Mouse (Mus musculus): ENCODE data around the gene Foxk1. TPM values are rescaled to one million over a fixed set of nuclear protein-coding genes. Genes with fewer than 3 reads are reported as not detected.

Foxk1 gene
- total and polyA plus RNA-seq, 2 experiments from 2014 or later, result 7.1 to 30.0 TPM

DNA sequence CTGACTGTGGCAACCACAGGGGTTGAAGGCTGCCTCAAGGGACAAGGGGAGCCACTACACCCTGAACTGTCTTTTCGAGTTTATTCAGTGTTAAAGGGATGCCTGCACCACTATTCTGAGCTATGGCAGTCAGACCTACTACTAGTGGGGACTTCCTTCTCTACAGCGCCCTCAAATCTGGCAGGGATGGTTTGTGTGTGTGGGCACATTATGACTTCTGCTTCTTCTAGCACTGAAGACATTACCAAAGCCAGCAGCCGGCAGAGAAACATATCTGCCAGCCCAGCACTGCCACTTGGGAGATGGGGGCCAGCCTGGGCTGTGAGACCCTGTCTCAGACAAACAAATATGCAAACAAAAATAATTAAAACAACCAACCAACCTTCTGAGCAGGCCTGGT lies 102.9 kb downstream of the Foxk1 start:
- no peak for ATAC-seq (ENCODE audit: low FRiP score)
- H3K4me1 ChIP-seq (ENCODE audit: insufficient read depth, low read length), result peaks cover 9% of the 10 kb centered on the region
- WGBS, result 84% methylated on average over 3 of the region's 3 CpGs

DNA sequence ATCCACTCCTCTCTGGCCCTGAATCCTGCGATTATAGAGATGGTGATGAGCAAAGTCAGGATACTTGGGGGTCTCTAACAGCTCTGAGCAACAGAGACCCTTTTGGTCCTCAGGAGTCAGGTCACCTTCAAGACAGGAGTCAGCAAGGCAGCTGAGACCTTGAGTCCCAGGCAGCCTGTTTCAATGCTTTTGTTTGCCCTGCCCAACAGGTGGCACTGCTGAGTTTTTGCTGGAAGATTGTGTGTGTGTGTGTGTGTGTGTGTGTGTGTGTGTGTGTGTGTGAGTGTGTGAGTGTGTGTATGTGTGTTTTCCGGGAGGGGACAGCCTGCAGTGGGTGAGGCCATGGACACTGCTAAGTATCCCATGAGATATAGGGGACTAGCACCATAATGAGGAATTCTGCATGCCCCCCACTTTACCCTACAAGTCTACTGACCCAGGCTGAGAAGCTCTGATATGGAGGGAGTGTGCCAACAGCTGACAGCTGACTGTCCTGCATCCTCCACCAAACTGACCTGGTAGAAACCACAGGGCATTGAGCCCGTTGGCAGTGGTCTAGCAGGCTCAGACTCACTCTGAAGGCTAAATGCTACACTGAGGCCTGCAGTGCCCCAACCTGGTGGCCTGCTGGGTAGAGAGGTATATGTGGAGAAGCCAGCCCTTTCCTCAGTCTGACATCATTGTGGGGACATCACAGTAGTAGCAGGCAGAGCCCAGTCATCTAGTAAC lies 104.6 kb downstream of the Foxk1 start:
- WGBS, result 76% methylated on average over 3 of the region's 3 CpGs
- ATAC-seq (ENCODE audit: low FRiP score) (no peak), DNase-seq (ENCODE audit: low spot score) (no peak)
- no peaks in the 10 kb centered on the region for H3K27me3 ChIP-seq (ENCODE audit: insufficient read depth, low read length)
- H3K9me3 ChIP-seq (ENCODE audit: low read length), result no peaks in the 10 kb centered on the region
- peak; percentile 58 for TF ChIP-seq CTCF (IDR thresholded peaks at IDR 0.05)
- no peak overlapping the region for H3K4me2 ChIP-seq (ENCODE audit: low read depth, low read length, poor library complexity, severe bottlenecking)
- H3K9ac ChIP-seq (replicated peaks; ENCODE audit: low read length, poor library complexity, severe bottlenecking), result no peak overlapping the region
- H3K36me3 ChIP-seq (ENCODE audit: insufficient read depth, low read length), result peaks cover 9% of the 10 kb centered on the region
- no peak overlapping the region for H3K4me3 ChIP-seq (ENCODE audit: low read depth, low read length)
- peaks cover 15% of the 10 kb centered on the region for H3K4me1 ChIP-seq (ENCODE audit: insufficient read depth, low read length)
- no peak overlapping the region for H3K27ac ChIP-seq (ENCODE audit: low read depth, low read length)

More for the DNA sequence above, 102.9 kb downstream of the Foxk1 start:
- TF ChIP-seq CTCF (IDR thresholded peaks at IDR 0.05), result no peak
- Histone ChIP-seq H3K27me3 (ENCODE audit: insufficient read depth, low read length) (no peaks in the 10 kb centered on the region), H3K4me2 (ENCODE audit: low read depth, low read length, poor library complexity, severe bottlenecking) (no peak overlapping the region), H3K4me3 (ENCODE audit: low read depth, low read length) (no peak overlapping the region), H3K9ac (replicated peaks; ENCODE audit: low read length, poor library complexity, severe bottlenecking) (no peak overlapping the region), H3K27ac (ENCODE audit: low read depth, low read length) (no peak overlapping the region), H3K9me3 (ENCODE audit: low read length) (no peaks in the 10 kb centered on the region), H3K36me3 (ENCODE audit: insufficient read depth, low read length) (peaks cover 14% of the 10 kb centered on the region)
- DNase-seq (ENCODE audit: low spot score), result no peak

DNA sequence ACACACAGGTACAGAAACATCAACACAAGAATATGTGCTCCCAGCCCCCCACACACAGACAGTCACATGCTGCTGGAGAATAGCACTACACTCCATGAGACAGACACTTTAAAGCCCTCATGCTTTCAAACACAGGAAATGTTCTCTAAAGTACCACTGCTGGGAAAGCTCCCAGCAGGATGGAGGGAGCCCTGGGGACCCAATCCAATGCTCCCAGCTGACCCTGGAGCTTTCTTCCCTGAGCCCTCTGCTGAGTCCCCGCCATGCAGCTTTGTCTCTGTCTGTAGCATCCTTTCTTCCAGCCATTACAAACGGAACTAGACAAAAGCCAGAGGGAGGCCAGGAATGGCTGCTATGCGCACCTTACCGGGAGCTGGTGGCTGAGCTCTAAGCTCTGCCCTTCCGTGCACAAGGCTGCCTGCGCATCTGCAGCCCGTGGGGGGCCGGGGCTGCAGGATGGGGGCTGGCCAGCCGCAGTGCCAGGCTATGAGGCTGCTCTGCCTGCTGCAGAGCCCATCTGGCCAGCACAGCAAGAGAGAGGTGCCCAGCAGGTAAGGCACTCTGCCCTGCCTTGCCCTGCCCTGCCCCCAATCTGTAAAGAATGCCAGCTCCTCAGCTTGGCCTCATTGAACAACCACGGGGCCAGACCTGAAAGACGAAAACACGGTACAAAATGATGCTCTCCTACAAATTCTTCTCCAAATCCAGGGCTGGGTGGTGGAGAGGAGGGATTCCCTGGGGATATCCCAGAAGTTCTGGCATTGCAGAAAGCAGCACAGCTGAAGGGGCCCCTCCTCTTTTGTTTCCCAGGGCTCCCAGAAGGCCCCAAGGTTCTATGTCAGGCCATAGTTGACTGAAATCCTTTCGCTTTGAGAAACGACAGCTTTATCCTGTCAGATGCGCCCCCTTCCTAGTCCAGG lies 108.1 kb downstream of the Foxk1 start:
- WGBS, result 4% methylated on average over 15 of the region's 15 CpGs
- Histone ChIP-seq H3K27me3 (ENCODE audit: insufficient read depth, low read length) (no peaks in the 10 kb centered on the region), H3K4me3 (ENCODE audit: low read depth, low read length) (peak overlapping the region; percentile 28), H3K9ac (replicated peaks; ENCODE audit: low read length, poor library complexity, severe bottlenecking) (peak overlapping the region; percentile 57), H3K4me1 (ENCODE audit: insufficient read depth, low read length) (peaks cover 15% of the 10 kb centered on the region), H3K9me3 (ENCODE audit: low read length) (no peaks in the 10 kb centered on the region), H3K36me3 (ENCODE audit: insufficient read depth, low read length) (peaks cover 9% of the 10 kb centered on the region), H3K27ac (ENCODE audit: low read depth, low read length) (peak overlapping the region; percentile 87), H3K4me2 (ENCODE audit: low read depth, low read length, poor library complexity, severe bottlenecking) (peak overlapping the region; percentile 49)
- ATAC-seq (ENCODE audit: low FRiP score) (peak; percentile 55), DNase-seq (ENCODE audit: low spot score) (peak; percentile 49)
- no peak for TF ChIP-seq CTCF (IDR thresholded peaks at IDR 0.05)

DNA sequence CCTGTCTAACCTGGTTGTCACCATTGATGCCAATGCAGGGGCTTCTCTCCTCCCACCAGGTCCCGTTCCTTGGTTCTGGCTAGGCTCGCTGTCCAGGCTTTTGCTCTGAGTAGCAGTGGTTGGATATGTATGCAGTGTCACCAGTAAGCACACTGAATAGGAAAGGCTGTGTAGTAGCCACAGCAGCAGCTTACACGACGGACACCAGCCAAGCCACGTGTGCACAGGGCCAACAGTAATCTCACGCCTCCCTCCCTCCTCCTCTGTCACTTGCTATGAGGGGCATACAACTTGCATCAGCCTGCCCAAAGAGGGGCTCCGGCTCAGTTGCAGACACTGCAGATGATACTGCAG lies 108.7 kb downstream of the Foxk1 start:
- H3K4me2 ChIP-seq (ENCODE audit: low read depth, low read length, poor library complexity, severe bottlenecking), result peak overlapping the region; percentile 49
- TF ChIP-seq CTCF (IDR thresholded peaks at IDR 0.05), result no peak
- H3K27ac ChIP-seq (ENCODE audit: low read depth, low read length), result peak overlapping the region; percentile 87
- DNase-seq (ENCODE audit: low spot score), result peak; percentile 48
- no peaks in the 10 kb centered on the region for H3K27me3 ChIP-seq (ENCODE audit: insufficient read depth, low read length)
- ATAC-seq (ENCODE audit: low FRiP score), result peak; percentile 41
- peaks cover 9% of the 10 kb centered on the region for H3K36me3 ChIP-seq (ENCODE audit: insufficient read depth, low read length)
- no peaks in the 10 kb centered on the region for H3K9me3 ChIP-seq (ENCODE audit: low read length)
- H3K4me3 ChIP-seq (ENCODE audit: low read depth, low read length), result no peak overlapping the region
- WGBS, result 32% methylated on average over 7 of the region's 7 CpGs
- peak overlapping the region; percentile 57 for H3K9ac ChIP-seq (replicated peaks; ENCODE audit: low read length, poor library complexity, severe bottlenecking)
- H3K4me1 ChIP-seq (ENCODE audit: insufficient read depth, low read length), result peaks cover 15% of the 10 kb centered on the region

Other genes with a start within 250 kb of the Foxk1 start
- 11.5 and 15.3 TPM in 2 replicates for gene Ap5z1, start 62.4 kb downstream of the Foxk1 start, total RNA-seq (2014; rRNA removed)
- 6.6 and 7.1 TPM in 2 replicates for gene Ap5z1, start 62.4 kb downstream of the Foxk1 start, polyA plus RNA-seq (2015; fragmentation: Nextera tagmentation; extraction: Ambion mirVana)
- 0.66 and 0.85 TPM in 2 replicates for gene Papolb, start 128.6 kb downstream of the Foxk1 start, total RNA-seq (2014; rRNA removed)
- gene Papolb, start 128.6 kb downstream of the Foxk1 start, polyA plus RNA-seq (2015; fragmentation: Nextera tagmentation; extraction: Ambion mirVana), result 0.09 and 0.14 TPM in 2 replicates
- gene Radil, start 149.6 kb downstream of the Foxk1 start, total RNA-seq (2014; rRNA removed), result 17.0 and 20.4 TPM in 2 replicates
- gene Radil, start 149.6 kb downstream of the Foxk1 start, polyA plus RNA-seq (2015; fragmentation: Nextera tagmentation; extraction: Ambion mirVana), result 15.4 and 17.2 TPM in 2 replicates
- 114 and 153 TPM in 2 replicates for gene Mmd2, start 207.3 kb downstream of the Foxk1 start, total RNA-seq (2014; rRNA removed)
- gene Mmd2, start 207.3 kb downstream of the Foxk1 start, polyA plus RNA-seq (2015; fragmentation: Nextera tagmentation; extraction: Ambion mirVana), result 120 and 137 TPM in 2 replicates
- gene Wipi2, start 226.2 kb downstream of the Foxk1 start, total RNA-seq (2014; rRNA removed), result 61.5 and 69.7 TPM in 2 replicates
- 40.0 and 42.3 TPM in 2 replicates for gene Wipi2, start 226.2 kb downstream of the Foxk1 start, polyA plus RNA-seq (2015; fragmentation: Nextera tagmentation; extraction: Ambion mirVana)

Data from midbrain, postnatal 0 days (tissue).